Mouse (Mus musculus): ENCODE measurements around the gene Ak9. TPM values are rescaled to one million over a fixed set of nuclear protein-coding genes. Genes with fewer than 3 reads are reported as not detected.
A peak's percentile ranks its signal among the peaks of the same experiment; 100 is the strongest.
"Not testable (repeated sequence)": the region's sequence is repeated elsewhere in the genome, so short reads cannot be mapped to it uniquely, and the experiment has no call there.

Gene Ak9
- polyA plus RNA-seq, 1 experiment from 2014 or later, result 0.05 TPM

GRCm38 (mm10) chr10:41415368-41415767 lies 111.6 kb downstream of the Ak9 start:
- not testable (repeated sequence) for H3K4me3 ChIP-seq (ENCODE audit: low read depth, low read length); H3K9me3 ChIP-seq (ENCODE audit: control insufficient read depth, low read length); H3K27me3 ChIP-seq (ENCODE audit: control insufficient read depth, insufficient read depth, low read length); H3K27ac ChIP-seq (ENCODE audit: low read depth, low read length); DNase-seq (ENCODE audit: low spot score); H3K4me2 ChIP-seq (ENCODE audit: low read depth, low read length, severe bottlenecking); H3K9ac ChIP-seq (ENCODE audit: low read length); H3K36me3 ChIP-seq (ENCODE audit: control insufficient read depth, insufficient read depth, low read length); H3K4me1 ChIP-seq (replicated peaks; ENCODE audit: control insufficient read depth, insufficient read depth, low read length); ATAC-seq (replicated peaks; ENCODE audit: low FRiP score)
- 85% methylated on average over 2 of the region's 2 CpGs for WGBS

- no peak overlapping the region for H3K4me3 ChIP-seq (ENCODE audit: low read depth, low read length)
- no peak overlapping the region for H3K9ac ChIP-seq (ENCODE audit: low read length)
- no peak overlapping the region for H3K4me2 ChIP-seq (ENCODE audit: low read depth, low read length, severe bottlenecking)
- DNase-seq (ENCODE audit: low spot score) (no peak), ATAC-seq (replicated peaks; ENCODE audit: low FRiP score) (no peak)
- no peaks in the 10 kb centered on the region for H3K27me3 ChIP-seq (ENCODE audit: control insufficient read depth, insufficient read depth, low read length)
- H3K27ac ChIP-seq (ENCODE audit: low read depth, low read length), result no peak overlapping the region
- no peaks in the 10 kb centered on the region for H3K36me3 ChIP-seq (ENCODE audit: control insufficient read depth, insufficient read depth, low read length)
- WGBS, result 78% methylated on average over 9 of the region's 9 CpGs
- no peaks in the 10 kb centered on the region; the same call in 1 of the 2 replicates for H3K9me3 ChIP-seq (ENCODE audit: control insufficient read depth, low read length)
- H3K4me1 ChIP-seq (replicated peaks; ENCODE audit: control insufficient read depth, insufficient read depth, low read length), result no peaks in the 10 kb centered on the region
Observed at GRCm38 (mm10) chr10:41420496-41421200, 116.9 kb downstream of the Ak9 start.

- H3K9me3 ChIP-seq (ENCODE audit: control insufficient read depth, low read length), result no peaks in the 10 kb centered on the region
- WGBS, result 81% methylated on average over 2 of the region's 2 CpGs
Observed at GRCm38 (mm10) chr10:41423681-41424080, 119.9 kb downstream of the Ak9 start.

GRCm38 (mm10) chr10:41426368-41426767 lies 122.6 kb downstream of the Ak9 start:
- ATAC-seq (replicated peaks; ENCODE audit: low FRiP score) (no peak), DNase-seq (ENCODE audit: low spot score) (no peak)
- H3K27ac ChIP-seq (ENCODE audit: low read depth, low read length), result no peak overlapping the region
- 65% methylated on average over 6 of the region's 6 CpGs for WGBS
- no peaks in the 10 kb centered on the region for H3K9me3 ChIP-seq (ENCODE audit: control insufficient read depth, low read length)
- no peaks in the 10 kb centered on the region for H3K27me3 ChIP-seq (ENCODE audit: control insufficient read depth, insufficient read depth, low read length)
- H3K4me1 ChIP-seq (replicated peaks; ENCODE audit: control insufficient read depth, insufficient read depth, low read length), result no peaks in the 10 kb centered on the region
- no peak overlapping the region for H3K4me2 ChIP-seq (ENCODE audit: low read depth, low read length, severe bottlenecking)
- no peak overlapping the region for H3K4me3 ChIP-seq (ENCODE audit: low read depth, low read length)
- H3K9ac ChIP-seq (ENCODE audit: low read length), result no peak overlapping the region
- no peaks in the 10 kb centered on the region for H3K36me3 ChIP-seq (ENCODE audit: control insufficient read depth, insufficient read depth, low read length)

More at GRCm38 (mm10) chr10:41423681-41424080, 119.9 kb downstream of the Ak9 start:
- no peak overlapping the region for H3K4me2 ChIP-seq (ENCODE audit: low read depth, low read length, severe bottlenecking)
- ATAC-seq (replicated peaks; ENCODE audit: low FRiP score), result no peak
- H3K36me3 ChIP-seq (ENCODE audit: control insufficient read depth, insufficient read depth, low read length), result no peaks in the 10 kb centered on the region
- H3K27ac ChIP-seq (ENCODE audit: low read depth, low read length), result no peak overlapping the region
- no peak overlapping the region for H3K9ac ChIP-seq (ENCODE audit: low read length)
- no peaks in the 10 kb centered on the region for H3K4me1 ChIP-seq (replicated peaks; ENCODE audit: control insufficient read depth, insufficient read depth, low read length)
- DNase-seq (ENCODE audit: low spot score), result no peak
- no peaks in the 10 kb centered on the region for H3K27me3 ChIP-seq (ENCODE audit: control insufficient read depth, insufficient read depth, low read length)
- no peak overlapping the region for H3K4me3 ChIP-seq (ENCODE audit: low read depth, low read length)

GRCm38 (mm10) chr10:41434624-41435023 lies 130.8 kb downstream of the Ak9 start:
- H3K36me3 ChIP-seq (ENCODE audit: control insufficient read depth, insufficient read depth, low read length), result no peaks in the 10 kb centered on the region
- DNase-seq (ENCODE audit: low spot score) (peak; percentile 64), ATAC-seq (replicated peaks; ENCODE audit: low FRiP score) (no peak)
- H3K4me3 ChIP-seq (ENCODE audit: low read depth, low read length), result no peak overlapping the region
- H3K9me3 ChIP-seq (ENCODE audit: control insufficient read depth, low read length), result no peaks in the 10 kb centered on the region
- no peaks in the 10 kb centered on the region for H3K4me1 ChIP-seq (replicated peaks; ENCODE audit: control insufficient read depth, insufficient read depth, low read length)
- no peak overlapping the region for H3K9ac ChIP-seq (ENCODE audit: low read length)
- WGBS, result 24% methylated on average over 4 of the region's 4 CpGs
- peaks cover 5% of the 10 kb centered on the region; the same call in 1 of the 2 replicates for H3K27me3 ChIP-seq (ENCODE audit: control insufficient read depth, insufficient read depth, low read length)
- no peak overlapping the region for H3K4me2 ChIP-seq (ENCODE audit: low read depth, low read length, severe bottlenecking)
- no peak overlapping the region for H3K27ac ChIP-seq (ENCODE audit: low read depth, low read length)

GRCm38 (mm10) chr10:41435141-41435540 lies 131.4 kb downstream of the Ak9 start:
- Histone ChIP-seq H3K36me3 (ENCODE audit: control insufficient read depth, insufficient read depth, low read length) (no peaks in the 10 kb centered on the region), H3K27ac (ENCODE audit: low read depth, low read length) (no peak overlapping the region), H3K4me3 (ENCODE audit: low read depth, low read length) (no peak overlapping the region), H3K9me3 (ENCODE audit: control insufficient read depth, low read length) (no peaks in the 10 kb centered on the region), H3K4me1 (replicated peaks; ENCODE audit: control insufficient read depth, insufficient read depth, low read length) (no peaks in the 10 kb centered on the region), H3K27me3 (ENCODE audit: control insufficient read depth, insufficient read depth, low read length) (peaks cover 5% of the 10 kb centered on the region; the same call in 1 of the 2 replicates), H3K4me2 (ENCODE audit: low read depth, low read length, severe bottlenecking) (no peak overlapping the region), H3K9ac (ENCODE audit: low read length) (no peak overlapping the region)
- WGBS, result 43% methylated on average over 3 of the region's 3 CpGs
- DNase-seq (ENCODE audit: low spot score), result no peak
- no peak for ATAC-seq (replicated peaks; ENCODE audit: low FRiP score)

GRCm38 (mm10) chr10:41448216-41448615 lies 144.4 kb downstream of the Ak9 start:
- no peak for DNase-seq (ENCODE audit: low spot score)
- no peak overlapping the region for H3K27ac ChIP-seq (ENCODE audit: low read depth, low read length)
- H3K36me3 ChIP-seq (ENCODE audit: control insufficient read depth, insufficient read depth, low read length), result no peaks in the 10 kb centered on the region
- H3K9me3 ChIP-seq (ENCODE audit: control insufficient read depth, low read length), result no peaks in the 10 kb centered on the region
- ATAC-seq (replicated peaks; ENCODE audit: low FRiP score), result no peak
- no peak overlapping the region for H3K9ac ChIP-seq (ENCODE audit: low read length)
- H3K4me3 ChIP-seq (ENCODE audit: low read depth, low read length), result no peak overlapping the region
- H3K4me1 ChIP-seq (replicated peaks; ENCODE audit: control insufficient read depth, insufficient read depth, low read length), result no peaks in the 10 kb centered on the region; the same call in 1 of the 2 replicates
- no peak overlapping the region for H3K4me2 ChIP-seq (ENCODE audit: low read depth, low read length, severe bottlenecking)
- H3K27me3 ChIP-seq (ENCODE audit: control insufficient read depth, insufficient read depth, low read length), result no peaks in the 10 kb centered on the region
- WGBS, result 83% methylated on average over 1 of the region's 1 CpGs

GRCm38 (mm10) chr10:41449684-41450083 lies 145.9 kb downstream of the Ak9 start:
- ATAC-seq (replicated peaks; ENCODE audit: low FRiP score) (peak; percentile 72), DNase-seq (ENCODE audit: low spot score) (no peak)
- no peaks in the 10 kb centered on the region; the same call in 1 of the 2 replicates for H3K36me3 ChIP-seq (ENCODE audit: control insufficient read depth, insufficient read depth, low read length)
- no peaks in the 10 kb centered on the region; the same call in 1 of the 2 replicates for H3K4me1 ChIP-seq (replicated peaks; ENCODE audit: control insufficient read depth, insufficient read depth, low read length)
- peak overlapping the region; percentile 68 for H3K9ac ChIP-seq (ENCODE audit: low read length)
- peak overlapping the region; percentile 67 for H3K4me2 ChIP-seq (ENCODE audit: low read depth, low read length, severe bottlenecking)
- WGBS, result 15% methylated on average over 14 of the region's 14 CpGs
- peak overlapping the region; percentile 84 for H3K4me3 ChIP-seq (ENCODE audit: low read depth, low read length)
- no peaks in the 10 kb centered on the region for H3K27me3 ChIP-seq (ENCODE audit: control insufficient read depth, insufficient read depth, low read length)
- no peaks in the 10 kb centered on the region for H3K9me3 ChIP-seq (ENCODE audit: control insufficient read depth, low read length)
- H3K27ac ChIP-seq (ENCODE audit: low read depth, low read length), result 0 out of 2 replicates have a peak overlapping the region, but pooled peaks have one; percentile 39

All from forebrain, embryonic 11.5 days (tissue).